Mouse (Mus musculus): ENCODE data around the gene Zscan2. TPM values are rescaled to one million over a fixed set of nuclear protein-coding genes. Genes with fewer than 3 reads are reported as not detected.

Gene Zscan2
- total RNA-seq, 2 experiments from 2014 or later, result 5.5 TPM

GRCm38 (mm10) chr7:80918982-80919646 is 58.4 kb downstream of the Zscan2 start:
- no peak for DNase-seq (ENCODE audit: low spot score in 2 of 2)

GRCm38 (mm10) chr7:80919647-80920008 is 58.9 kb downstream of the Zscan2 start:
- DNase-seq (ENCODE audit: low spot score in 2 of 2), result no peak

GRCm38 (mm10) chr7:80923165-80923564 is 62.4 kb downstream of the Zscan2 start:
- no peak for DNase-seq (ENCODE audit: low spot score in 2 of 2)

Other genes with a start within 250 kb of the Zscan2 start
- 10 to 100 TPM; 28.7 to 32.1 TPM for gene Crtc3, start 172.0 kb upstream of the Zscan2 start, total RNA-seq (2021)
- gene Iqgap1, start 34.9 kb upstream of the Zscan2 start, total RNA-seq (2021), result 10 to 100 TPM; 80.1 to 83.1 TPM
- gene Wdr73, start 40.3 kb downstream of the Zscan2 start, total RNA-seq (2021), result 1 to 10 TPM; 9.1 to 9.5 TPM
- gene Nmb, start 44.2 kb downstream of the Zscan2 start, total RNA-seq (2021), result 1 to 10 TPM; 2.5 to 4.9 TPM
- 10 to 100 TPM; 71.6 to 77.3 TPM for gene Sec11a, start 86.9 kb downstream of the Zscan2 start, total RNA-seq (2021)
- 10 to 100 TPM; 18.4 to 20.2 TPM for gene Zfp592, start 132.8 kb downstream of the Zscan2 start, total RNA-seq (2021)
- 100 to 1,000 TPM; 132 to 139 TPM for gene Alpk3, start 196.7 kb downstream of the Zscan2 start, total RNA-seq (2021)

Measured in gastrocnemius, postnatal 4 days (tissue).